Mouse (Mus musculus) stomach, postnatal 0 days (tissue): ENCODE data around the gene Med24.

Experiments used
- CTCF ChIP-seq: IDR thresholded peaks from 2 replicates; pipeline ENCODE4 v1.5.1; 2016; ENCODE audit warnings: antibody characterized with exemption, low read depth, mild to moderate bottlenecking, moderate library complexity
- EP300 ChIP-seq: optimal IDR thresholded peaks from 2 replicates; pipeline ENCODE3; 2016; ENCODE audit warnings: antibody characterized with exemption

DNA sequence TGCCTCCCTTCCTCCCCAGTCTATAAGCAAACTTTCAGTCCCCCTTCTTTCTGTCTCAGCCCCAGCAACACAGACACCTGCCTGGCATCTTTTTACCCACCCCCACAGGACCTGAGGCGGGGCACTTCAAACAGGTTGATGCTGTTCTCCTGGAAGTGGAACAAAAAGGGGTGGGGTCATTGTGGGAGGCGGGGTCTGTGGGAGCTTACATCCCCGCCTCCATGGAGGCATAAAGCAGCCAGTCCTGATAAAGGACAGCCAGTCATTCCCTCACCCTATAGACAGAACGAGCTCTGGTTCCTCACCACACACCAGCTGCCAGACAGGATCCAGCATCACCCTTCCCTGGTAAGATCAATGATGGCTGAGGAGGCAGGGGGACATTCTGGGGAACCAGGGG, 65.1 kb downstream of the Med24 start, which contains the start of gene Gsdma:
- TF ChIP-seq EP300 (no peak), CTCF (no peak)
